12 mouse cellular contexts compared by ENCODE assay signal in genomic region chr7:74510676-74511075, GRCm38 (mm10). TPM values are rescaled to one million over a fixed set of nuclear protein-coding genes. Genes with fewer than 3 reads are reported as not detected.
DNase-seq lines count a peak whose midpoint lies in the region; ATAC-seq and TF ChIP-seq lines count a peak whose summit lies in the region.
"Had no signal": no experiment of that assay in that cellular context is flagged by ENCODE, and none has a peak within 500 bp of the region (broad histone marks: within the 10 kb centered on the region; RNA-seq: fewer than 3 reads in every experiment).

No protein-coding gene starts in this region.

- no peak overlapping the region for H3K9ac ChIP-seq in hindbrain, embryonic 16.5 days (ENCODE audit: low read depth, low read length)
- H3K9ac ChIP-seq in heart, embryonic 16.5 days (ENCODE audit: low read length): no peak overlapping the region
- H3K9ac ChIP-seq: liver, embryonic 14.5 days; midbrain, embryonic 13.5 days had no signal

- no peak for TF ChIP-seq POLR2A in brain, embryonic 14.5 days (IDR thresholded peaks at IDR 0.05; ENCODE audit: borderline replicate concordance, extremely low read depth, insufficient read depth, insufficient read length, poor library complexity, severe bottlenecking)

- no peak for DNase-seq in hindbrain, embryonic 10.5 days (ENCODE audit: low spot score)
- DNase-seq in brain, embryonic 14.5 days (ENCODE audit: low read depth): peak; percentile 67
- peak; percentile 80 for DNase-seq in lung, postnatal 36 days
- DNase-seq in right cerebral cortex, postnatal 14 days: no peak
- DNase-seq in cerebellum, adult 9-11 months: no peak
- DNase-seq in B cell, adult 2 months: no peak
- DNase-seq: embryo, embryonic 11 days; kidney, postnatal 4 days had no signal

- whole genome bisulfite sequencing in hindbrain, embryonic 16.5 days: 33% methylated on average over 1 of the region's 1 CpGs
- WGBS in hindbrain, embryonic 10.5 days: 85% methylated on average over 1 of the region's 1 CpGs
- 38% methylated on average over 1 of the region's 1 CpGs for WGBS in heart, embryonic 16.5 days

- H3K4me1 ChIP-seq in hindbrain, embryonic 16.5 days (ENCODE audit: control insufficient read depth, insufficient read depth, low read depth, low read length): no peaks in the 10 kb centered on the region; the same call in 1 of the 2 replicates
- 0 out of 2 replicates have a peak, but pooled peaks cover 3% of the 10 kb centered on the region for H3K4me1 ChIP-seq in hindbrain, embryonic 10.5 days (replicated peaks)
- peaks cover 6% of the 10 kb centered on the region; the same call in 1 of the 2 replicates for H3K4me1 ChIP-seq in heart, embryonic 16.5 days (ENCODE audit: control insufficient read depth, insufficient read depth, low read length)

- H3K4me2 ChIP-seq in hindbrain, embryonic 16.5 days (ENCODE audit: low read length): no peak overlapping the region
- no peak overlapping the region for H3K4me2 ChIP-seq in heart, embryonic 16.5 days (ENCODE audit: low read depth, low read length)
- H3K4me2 ChIP-seq: midbrain, embryonic 13.5 days had no signal

- ATAC-seq in hindbrain, embryonic 16.5 days: peak; percentile 22; the same call in 1 of the 2 replicates
- 0 out of 2 replicates have a peak, but pooled peaks have one; percentile 32 for ATAC-seq in heart, embryonic 16.5 days (replicated peaks; ENCODE audit: extremely low read depth, insufficient read depth, low FRiP score)
- ATAC-seq: midbrain, embryonic 13.5 days had no signal

- H3K27me3 ChIP-seq in hindbrain, embryonic 16.5 days (replicated peaks; ENCODE audit: control insufficient read depth, insufficient read depth, low read length): no peaks in the 10 kb centered on the region
- peaks cover 16% of the 10 kb centered on the region; the same call in 1 of the 2 replicates for H3K27me3 ChIP-seq in hindbrain, embryonic 10.5 days (ENCODE audit: insufficient read depth, poor library complexity, severe bottlenecking)
- H3K27me3 ChIP-seq in heart, embryonic 16.5 days (ENCODE audit: control insufficient read depth, insufficient read depth, low read length): no peaks in the 10 kb centered on the region

- H3K27ac ChIP-seq in hindbrain, embryonic 16.5 days (ENCODE audit: low read depth, low read length): no peak overlapping the region
- no peak overlapping the region for H3K27ac ChIP-seq in hindbrain, embryonic 10.5 days
- H3K27ac ChIP-seq in heart, embryonic 16.5 days (ENCODE audit: low read length): 0 out of 2 replicates have a peak overlapping the region, but pooled peaks have one; percentile 29
- H3K27ac ChIP-seq: liver, embryonic 14.5 days; midbrain, embryonic 13.5 days had no signal

- H3K4me3 ChIP-seq in hindbrain, embryonic 16.5 days (ENCODE audit: low read length): no peak overlapping the region
- no peak overlapping the region for H3K4me3 ChIP-seq in hindbrain, embryonic 10.5 days
- H3K4me3 ChIP-seq in heart, embryonic 16.5 days (ENCODE audit: low read length): no peak overlapping the region
- H3K4me3 ChIP-seq: midbrain, embryonic 13.5 days had no signal

- no peak for TF ChIP-seq CTCF in brain, embryonic 14.5 days (IDR thresholded peaks at IDR 0.05; ENCODE audit: borderline replicate concordance, extremely low read depth, insufficient read depth, insufficient read length)

- H3K36me3 ChIP-seq in hindbrain, embryonic 16.5 days (ENCODE audit: control insufficient read depth, insufficient read depth, low read length): no peaks in the 10 kb centered on the region
- H3K36me3 ChIP-seq in hindbrain, embryonic 10.5 days: no peaks in the 10 kb centered on the region
- H3K36me3 ChIP-seq in heart, embryonic 16.5 days (ENCODE audit: control insufficient read depth, insufficient read depth): no peaks in the 10 kb centered on the region
- H3K36me3 ChIP-seq: midbrain, embryonic 13.5 days had no signal

- H3K9me3 ChIP-seq in hindbrain, embryonic 16.5 days (ENCODE audit: control insufficient read depth, low read length): no peaks in the 10 kb centered on the region
- H3K9me3 ChIP-seq in hindbrain, embryonic 10.5 days: no peaks in the 10 kb centered on the region
- H3K9me3 ChIP-seq in heart, embryonic 16.5 days (replicated peaks; ENCODE audit: control insufficient read depth, low read length): no peaks in the 10 kb centered on the region
- H3K9me3 ChIP-seq: midbrain, embryonic 13.5 days had no signal

RNA-seq across cellular contexts. Expression of gene Slco3a1, which starts 43.9 kb away (rescaled TPM):
- polyA plus RNA-seq in hindbrain, embryonic 16.5 days (2015; fragmentation: Nextera tagmentation; extraction: Ambion mirVana): 18.9 and 21.0 TPM in 2 replicates
- 8.7 and 10.1 TPM in 2 replicates for polyA plus RNA-seq in hindbrain, embryonic 10.5 days (2016; fragmentation: Nextera tagmentation; extraction: Ambion mirVana)
- polyA plus RNA-seq in brain, embryonic 14.5 days (2012; rRNA removed): 21.4 and 21.6 TPM in 2 replicates
- 15.3 and 15.8 TPM in 2 replicates for polyA plus RNA-seq in heart, embryonic 16.5 days (2015; fragmentation: Nextera tagmentation; extraction: Ambion mirVana)

Comparison
In these comparisons a context has a peak if more than half of its experiments do, and no peak if none do; other contexts are left out.
1. DNase-seq: peak in brain, embryonic 14.5 days (single experiment) and lung, postnatal 36 days (single experiment); none in hindbrain, embryonic 10.5 days (single experiment), right cerebral cortex, postnatal 14 days (single experiment), cerebellum, adult 9-11 months (single experiment) and B cell, adult 2 months (0 of 2).